Mouse (Mus musculus): ENCODE data around the gene Cdc42ep5. TPM values are rescaled to one million over a fixed set of nuclear protein-coding genes. Genes with fewer than 3 reads are reported as not detected.

Gene Cdc42ep5
- total RNA-seq, 2 experiments from 2014 or later, result 2.0 to 3.1 TPM

DNA sequence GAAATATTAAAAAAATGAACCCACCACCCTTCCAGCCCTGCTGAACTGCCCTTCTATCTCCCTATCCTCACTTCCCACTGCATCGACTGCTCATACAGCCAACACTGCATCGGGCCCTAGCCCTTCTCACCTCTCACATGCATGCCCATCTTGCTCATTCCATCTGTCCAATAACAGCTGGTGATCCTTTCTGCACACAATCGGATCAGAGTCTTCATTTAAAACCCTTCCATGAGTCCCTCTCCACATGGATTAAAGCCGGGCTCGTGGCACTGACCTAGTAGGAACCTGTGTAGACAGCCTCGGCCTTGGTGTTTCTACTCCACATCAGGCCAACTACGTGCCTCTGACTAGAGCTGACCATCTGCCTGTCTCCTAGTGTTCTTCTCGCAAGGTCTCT lies 32.7 kb downstream of the Cdc42ep5 start:
- DNase-seq, result no peak
- intact Hi-C loops (cut with DNase I), result loop anchor here (5.0 to 10.0 kb wide), 4 partner anchors 295 to 663 kb away; partner anchors contain the start of genes Prpf31, Rpl28, Rps9 and Tfpt

DNA sequence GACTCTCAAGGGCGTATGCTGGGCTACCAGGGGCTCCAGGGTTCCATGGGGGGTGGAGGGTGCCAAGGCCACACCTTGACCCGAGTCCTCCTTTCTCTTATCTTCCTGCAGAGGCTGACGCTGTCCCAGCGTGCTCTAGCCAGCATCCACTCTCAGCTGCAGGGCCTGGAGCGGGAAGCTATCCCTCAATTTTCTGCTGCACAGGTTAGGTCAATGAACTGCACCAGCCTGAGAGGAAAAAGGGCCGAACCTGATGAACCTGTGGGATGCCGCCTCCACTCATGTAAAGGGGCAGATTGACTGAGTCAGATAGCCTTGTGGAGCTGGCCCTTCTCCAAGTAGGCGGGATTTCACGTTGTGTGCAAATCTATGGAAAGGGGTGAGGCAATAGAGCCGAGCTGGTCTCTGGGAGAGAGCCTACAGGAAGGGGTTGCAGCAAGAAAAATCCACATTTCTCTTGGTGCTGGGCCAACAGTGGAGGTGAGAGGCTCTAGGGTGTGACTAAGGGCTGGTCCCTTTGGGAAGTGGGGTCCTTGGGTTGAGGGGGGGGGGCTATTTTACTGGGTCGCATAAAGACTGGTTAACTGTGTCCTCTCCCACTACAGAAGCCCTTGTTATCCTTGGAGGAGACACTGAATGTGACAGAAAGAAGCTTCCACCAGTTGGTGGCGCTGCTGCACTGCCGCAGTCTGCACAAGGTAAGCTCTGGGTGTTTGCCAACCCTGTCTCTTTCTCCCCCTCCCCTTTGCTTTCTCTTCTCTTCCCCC lies 33.8 kb downstream of the Cdc42ep5 start:
- DNase-seq, result peak; percentile 67 to 69
- intact Hi-C loops (cut with DNase I), result loop anchor here (5.0 to 10.0 kb wide), 4 partner anchors 296 to 664 kb away; partner anchors contain the start of genes Prpf31, Rpl28, Rps9 and Tfpt

DNA sequence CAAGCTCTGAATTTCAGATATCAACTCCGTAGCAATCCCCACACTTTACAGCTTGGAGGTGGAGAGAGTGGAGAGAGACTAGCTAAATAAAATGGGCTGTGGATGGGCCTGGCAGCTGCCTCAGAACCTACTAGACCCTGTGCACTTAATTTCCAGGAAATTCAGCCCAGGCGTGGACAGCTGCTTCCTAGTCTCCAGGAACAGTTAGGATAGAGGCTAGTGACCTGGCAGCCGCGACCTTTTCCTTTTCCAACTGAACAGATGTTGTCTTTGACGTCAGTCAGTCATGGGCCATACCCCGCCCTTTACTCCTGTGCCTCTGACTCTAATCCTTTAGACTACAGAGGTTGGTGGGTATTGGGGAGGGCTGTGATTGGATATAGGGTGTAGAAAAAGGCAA lies 35.8 kb downstream of the Cdc42ep5 start:
- intact Hi-C loops (cut with DNase I), result no loop called here
- DNase-seq, result peak in 1 of 2 experiments; percentile 52

GRCm38 (mm10) chr7:4127894-4128293 lies 36.8 kb downstream of the Cdc42ep5 start:
- intact Hi-C loops (cut with DNase I), result no loop called here
- no peak for DNase-seq

DNA sequence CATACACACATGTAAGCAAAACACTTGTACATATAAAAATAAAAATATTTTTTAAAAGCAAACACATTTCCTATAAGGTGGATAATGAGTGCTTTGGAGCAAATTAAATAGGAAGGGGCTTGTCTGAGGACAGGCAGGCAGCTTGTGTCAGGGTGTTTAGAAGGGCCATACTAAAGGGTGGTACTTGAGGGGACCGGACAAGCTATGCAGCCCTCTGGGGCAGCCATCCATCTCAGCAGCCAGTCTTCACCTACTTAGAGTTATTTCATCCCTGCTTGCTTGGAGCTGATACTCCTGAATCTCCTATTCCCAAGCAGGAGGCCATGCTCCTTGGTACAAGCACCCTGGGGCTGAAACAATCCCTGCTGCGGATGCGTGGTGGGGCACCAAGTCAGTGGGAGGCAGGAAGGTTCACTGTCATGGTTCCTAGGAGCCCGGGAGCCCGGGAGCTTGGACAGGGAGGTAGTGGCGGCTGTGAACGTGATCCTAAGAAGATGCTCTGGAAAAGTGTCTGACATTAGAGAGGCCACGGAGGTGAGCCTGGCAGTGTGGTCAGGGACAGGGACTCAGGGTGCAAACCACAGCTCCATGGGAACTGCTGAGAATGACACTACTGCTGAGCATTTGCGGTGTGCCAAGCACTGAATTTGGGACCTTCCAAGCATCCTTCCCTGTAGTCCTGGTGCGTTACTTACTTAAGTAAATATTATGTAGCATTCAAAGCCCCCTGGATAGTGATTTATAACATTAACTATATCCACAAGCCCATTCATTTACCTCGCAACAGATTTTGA lies 37.5 kb downstream of the Cdc42ep5 start:
- intact Hi-C loops (cut with DNase I), result no loop called here
- no peak for DNase-seq

GRCm38 (mm10) chr7:4125306-4125705 lies 39.4 kb downstream of the Cdc42ep5 start:
- DNase-seq, result no peak
- intact Hi-C loops (cut with DNase I), result no loop called here

- intact Hi-C loops (cut with DNase I), result no loop called here
- no peak for DNase-seq
Measured at GRCm38 (mm10) chr7:4124856-4125255, 39.8 kb downstream of the Cdc42ep5 start.

- no peak for DNase-seq
- intact Hi-C loops (cut with DNase I), result no loop called here
Measured at GRCm38 (mm10) chr7:4124315-4124759, 40.3 kb downstream of the Cdc42ep5 start.

DNA sequence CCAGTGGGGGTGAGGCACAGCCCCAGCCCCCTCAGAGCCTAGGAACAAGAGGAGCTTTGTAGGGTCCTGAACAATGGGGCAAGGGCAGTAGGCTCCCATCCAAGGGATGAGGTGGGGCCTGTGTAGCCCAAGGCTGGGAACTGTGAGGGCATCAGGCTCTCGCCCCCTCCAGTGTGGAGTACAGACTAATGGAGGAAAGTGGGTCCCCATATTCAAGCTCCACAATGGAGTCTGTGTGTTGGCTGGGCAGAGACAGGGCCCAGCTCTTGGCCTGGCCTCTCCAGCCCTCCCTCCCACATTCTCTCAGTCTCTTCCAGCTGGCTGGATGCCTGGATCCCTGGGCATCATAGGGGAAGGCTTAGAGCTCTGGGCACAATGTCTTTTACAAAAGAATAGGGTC lies 40.9 kb downstream of the Cdc42ep5 start:
- intact Hi-C loops (cut with DNase I), result no loop called here

DNA sequence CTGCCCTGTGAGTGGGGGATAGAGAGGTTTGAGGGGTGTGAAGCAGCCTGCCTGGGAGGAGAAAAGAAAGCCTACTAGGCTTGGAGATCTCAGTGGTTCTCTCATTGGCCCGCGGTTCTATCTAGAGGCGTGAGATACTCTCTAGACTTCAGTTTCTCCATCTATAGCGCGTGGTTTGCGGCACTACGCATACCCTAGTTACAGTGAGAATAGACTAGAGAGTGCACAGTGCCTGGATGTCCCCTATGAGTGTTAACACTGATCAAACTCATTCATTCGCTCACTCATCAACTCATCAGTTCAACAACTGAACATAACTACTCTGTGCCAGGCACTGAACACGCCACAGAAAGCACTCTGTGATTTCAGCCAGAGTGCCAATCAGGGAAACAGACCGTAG lies 41.9 kb downstream of the Cdc42ep5 start:
- intact Hi-C loops (cut with DNase I), result no loop called here
- no peak for DNase-seq

More for the DNA sequence above, 40.9 kb downstream of the Cdc42ep5 start:
- DNase-seq, result no peak

DNA sequence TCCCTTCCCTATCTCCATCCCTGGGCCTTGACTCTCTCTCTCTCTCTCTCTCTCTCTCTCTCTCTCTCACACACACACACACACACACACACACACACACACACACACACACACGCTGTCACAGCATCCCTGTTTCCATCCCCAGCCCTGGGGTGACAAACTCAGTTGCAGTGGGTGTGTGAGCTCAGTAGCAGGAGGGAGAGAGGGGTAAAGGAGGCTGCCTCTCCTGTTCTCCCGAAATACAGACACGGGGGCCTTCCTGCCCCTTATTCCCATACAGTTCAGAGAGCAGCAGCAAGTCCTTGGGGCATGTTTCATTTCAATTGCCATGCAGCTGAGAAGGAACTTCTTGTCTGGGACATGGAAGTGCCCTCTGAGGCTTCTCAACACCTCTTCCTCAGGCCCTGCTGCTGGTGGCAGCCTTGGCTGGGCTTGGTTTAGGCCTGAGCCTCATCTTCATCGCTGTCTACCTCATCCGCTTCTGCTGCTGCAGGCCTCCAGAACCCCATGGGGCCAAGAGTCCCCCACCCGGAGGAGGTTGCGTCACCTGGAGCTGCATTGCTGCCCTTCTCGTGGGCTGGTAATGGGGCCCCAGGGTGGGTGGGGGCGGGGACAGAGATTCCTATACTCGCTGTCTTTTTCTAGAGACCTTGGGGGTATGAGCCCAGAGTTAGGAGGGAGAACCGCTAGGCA lies 42.4 kb downstream of the Cdc42ep5 start:
- DNase-seq, result no peak
- intact Hi-C loops (cut with DNase I), result no loop called here

DNA sequence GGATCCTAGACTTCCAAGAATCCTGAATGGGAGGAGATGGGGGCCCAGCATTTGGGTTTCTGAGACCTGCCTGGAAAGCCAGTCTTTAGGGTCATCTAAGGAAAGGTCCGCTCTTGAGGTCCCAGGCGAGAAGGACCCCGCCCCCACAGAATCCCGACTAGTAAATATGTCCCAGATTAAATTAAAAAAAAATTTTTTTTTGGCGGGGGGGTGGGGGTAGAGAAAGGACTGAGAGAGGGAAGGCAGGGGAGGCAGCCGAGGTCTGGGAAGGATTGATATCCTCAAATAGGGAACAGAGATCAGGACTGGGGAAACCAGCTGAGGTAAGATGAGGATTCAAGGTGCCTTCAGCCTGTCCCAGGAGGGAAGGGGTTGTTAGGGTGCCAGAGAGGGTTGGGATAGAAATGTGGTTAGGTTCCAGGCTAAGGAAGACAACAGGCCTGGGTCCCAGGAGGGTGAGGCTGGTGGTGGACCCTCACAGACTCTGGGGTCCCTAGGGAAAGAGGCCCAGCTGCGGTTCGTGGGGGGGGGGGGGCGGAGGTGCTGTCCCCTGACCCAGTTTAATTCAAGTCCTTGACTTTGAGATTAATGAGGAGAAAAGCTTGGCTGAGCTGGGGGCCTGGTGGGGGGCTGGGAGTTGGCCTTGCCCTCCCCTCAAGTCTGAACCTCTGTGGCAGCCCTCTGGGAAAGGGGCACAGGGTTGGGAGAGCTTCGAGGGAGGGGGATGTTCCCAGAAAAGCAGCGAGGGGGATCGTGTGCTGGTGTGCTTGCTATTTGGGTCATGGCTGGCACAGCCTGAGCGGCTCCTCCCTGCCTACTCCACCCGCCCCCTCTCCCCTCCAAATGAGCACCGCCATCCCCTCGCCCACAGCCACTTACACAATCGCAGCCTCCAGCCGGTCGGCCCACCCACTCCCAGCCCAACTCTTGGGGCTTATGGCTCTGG lies 44.4 kb downstream of the Cdc42ep5 start:
- intact Hi-C loops (cut with DNase I), result no loop called here
- DNase-seq, result no peak

DNA sequence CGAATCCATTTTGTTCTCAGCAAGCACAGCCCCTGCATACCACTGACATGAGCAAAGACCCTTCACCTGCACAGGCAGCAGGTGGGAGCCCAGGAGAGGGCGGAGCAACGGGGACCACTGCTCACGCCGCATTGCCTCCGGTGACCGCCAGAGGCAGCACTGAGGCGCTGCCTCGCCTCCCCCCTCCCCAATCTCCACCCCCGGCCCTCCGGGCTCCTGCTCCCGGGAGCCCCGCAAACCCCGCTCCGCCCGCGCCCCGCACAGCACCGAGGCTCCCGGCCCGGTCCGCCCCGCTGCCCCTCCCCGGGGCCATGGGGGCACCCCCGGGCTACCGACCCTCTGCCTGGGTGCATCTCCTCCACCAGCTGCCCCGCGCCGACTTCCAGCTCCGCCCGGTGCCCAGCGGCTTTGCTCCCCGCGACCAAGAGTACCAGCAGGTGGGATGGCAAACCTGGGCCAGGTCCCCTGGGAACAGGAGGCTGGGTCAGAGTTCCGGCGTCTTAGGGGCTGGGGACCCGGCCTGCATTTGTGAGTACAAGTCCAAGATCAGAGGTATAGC lies 45.2 kb downstream of the Cdc42ep5 start, which contains the start of gene Ttyh1:
Gene Ttyh1 (plus strand): TSS at position 65 of the 559 bp plus-strand sequence.
- no peak for DNase-seq
- intact Hi-C loops (cut with DNase I), result no loop called here

GRCm38 (mm10) chr7:4117050-4117814 lies 47.4 kb downstream of the Cdc42ep5 start:
- no peak for DNase-seq
- intact Hi-C loops (cut with DNase I), result no loop called here

DNA sequence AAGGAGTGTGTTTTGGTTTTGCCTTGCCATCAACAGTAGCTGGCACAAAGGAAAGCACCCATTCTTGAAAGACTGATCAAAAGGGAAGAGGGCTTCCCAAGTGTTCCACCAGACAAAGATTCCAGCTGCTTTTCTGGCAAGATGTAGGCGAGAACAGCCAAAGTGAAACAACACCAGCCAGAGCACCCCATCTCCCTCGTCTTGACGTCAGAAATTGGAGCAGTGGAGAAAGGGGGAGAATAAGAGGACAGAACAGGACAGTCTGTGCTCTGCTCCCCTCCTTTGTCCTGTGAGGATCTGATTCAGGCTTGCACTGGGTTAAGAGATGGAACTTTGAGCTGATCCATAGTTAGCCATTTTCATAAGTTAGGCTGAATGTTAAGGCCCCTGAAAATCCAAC lies 52.9 kb downstream of the Cdc42ep5 start:
- intact Hi-C loops (cut with DNase I), result no loop called here

DNA sequence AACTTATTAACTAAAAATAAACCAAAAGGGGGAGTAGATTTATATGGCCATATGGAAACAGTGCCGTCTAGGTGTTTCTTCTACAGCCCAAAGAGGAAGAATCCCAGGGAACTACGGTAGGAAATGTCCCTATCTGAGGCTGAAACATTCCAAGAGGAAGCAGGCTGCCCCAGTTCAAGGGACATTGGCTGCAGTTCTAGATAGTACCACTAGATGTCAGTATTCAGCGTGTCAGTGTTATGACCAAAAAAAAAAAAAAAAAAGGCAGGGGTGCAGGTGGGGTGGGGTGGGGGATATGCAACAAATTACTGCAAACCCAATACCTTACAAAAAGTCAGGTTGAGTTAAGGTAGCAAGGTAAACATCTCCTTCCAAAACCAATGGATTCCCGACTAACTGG lies 61.2 kb downstream of the Cdc42ep5 start:
- intact Hi-C loops (cut with DNase I), result loop anchor here (5.0 kb wide), 1 partner anchor 44 kb away; no protein-coding TSS in a partner anchor
- no peak for DNase-seq

More for the DNA sequence above, 52.9 kb downstream of the Cdc42ep5 start:
- DNase-seq, result no peak
